Mouse (Mus musculus): ENCODE results near the gene Lbx2.

DNA sequence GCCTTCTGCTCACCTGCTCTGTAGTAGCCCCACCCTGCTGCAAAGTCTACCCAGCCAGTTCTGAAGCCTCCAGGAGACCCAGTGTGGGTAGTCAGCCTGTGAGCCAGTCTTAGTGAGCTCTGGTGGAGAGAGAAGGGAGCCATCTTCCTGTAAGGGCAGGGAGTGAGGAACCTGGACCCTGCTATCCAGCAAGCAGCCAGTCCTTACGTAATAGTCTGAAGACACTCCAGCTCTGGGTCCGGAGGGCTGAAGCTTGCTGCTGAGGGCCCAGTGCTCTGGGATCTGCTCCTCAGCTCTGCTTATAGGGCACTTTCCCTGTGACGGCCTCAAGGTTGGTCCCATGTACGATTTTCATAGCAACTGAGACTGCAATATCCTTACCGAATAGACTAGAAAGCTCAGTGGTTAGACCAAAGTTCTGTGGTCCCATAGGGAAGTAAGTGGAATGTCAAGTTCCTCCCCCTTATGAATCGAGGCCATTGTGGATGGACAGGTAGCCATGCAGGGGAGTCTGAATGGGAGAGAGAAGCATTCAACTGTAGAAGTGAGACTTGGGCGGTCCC is 48.9 kb downstream of the Lbx2 start, which contains the start of gene Rtkn:
- no peak for TF ChIP-seq CTCF (IDR thresholded peaks at IDR 0.05; ENCODE audit: low read depth, low read length)
- no peak for TF ChIP-seq POLR2A (IDR thresholded peaks at IDR 0.05; ENCODE audit: borderline replicate concordance, low read depth, low read length)

Measured in bone marrow macrophage, adult 2 months (primary cell).